ENCODE assay signal across 9 mouse cellular contexts in the genomic region with DNA sequence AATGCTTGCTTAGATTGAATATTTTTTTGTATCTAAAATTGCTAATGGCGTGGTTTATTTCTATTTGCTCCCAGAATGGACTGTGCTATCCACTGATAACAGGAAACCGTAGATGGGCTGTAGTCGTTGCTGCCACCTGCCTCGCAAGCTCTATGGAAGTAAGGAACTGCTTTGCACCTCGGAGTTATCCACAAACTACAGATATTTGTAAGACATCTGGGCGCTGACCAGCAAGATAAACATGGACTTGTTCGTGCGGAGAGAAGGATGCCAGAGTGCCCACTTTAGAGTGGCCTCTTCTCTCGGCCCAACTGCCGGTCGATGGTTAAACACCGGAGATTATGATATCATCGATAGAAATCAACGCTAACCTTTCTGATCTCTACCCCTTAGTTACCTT. TPM values are rescaled to one million over a fixed set of nuclear protein-coding genes. Genes with fewer than 3 reads are reported as not detected.
A peak's percentile ranks its signal among the peaks of the same experiment; 100 is the strongest.
DNase-seq lines count a peak whose midpoint lies in the region; ATAC-seq and TF ChIP-seq lines count a peak whose summit lies in the region.
"Had no signal": no experiment of that assay in that cellular context is flagged by ENCODE, and none has a peak within 500 bp of the region (broad histone marks: within the 10 kb centered on the region; RNA-seq: fewer than 3 reads in every experiment).

No protein-coding gene starts in this region.

- no peaks in the 10 kb centered on the region for H3K36me3 ChIP-seq in heart, embryonic 11.5 days (ENCODE audit: control insufficient read depth, insufficient read depth, low read length)
- no peaks in the 10 kb centered on the region for H3K36me3 ChIP-seq in ES-E14 (ENCODE audit: control insufficient read depth, insufficient read depth, low read length, poor library complexity, severe bottlenecking)
- H3K36me3 ChIP-seq in heart, embryonic 16.5 days (ENCODE audit: control insufficient read depth, insufficient read depth), result no peaks in the 10 kb centered on the region
- H3K36me3 ChIP-seq in liver, embryonic 16.5 days (ENCODE audit: control insufficient read depth, insufficient read depth), result no peaks in the 10 kb centered on the region

- no peak overlapping the region for H3K9ac ChIP-seq in heart, embryonic 11.5 days (ENCODE audit: low read depth, low read length)
- no peak overlapping the region for H3K9ac ChIP-seq in ES-E14 (ENCODE audit: insufficient read depth, low read depth, low read length, poor library complexity, severe bottlenecking)
- H3K9ac ChIP-seq in heart, embryonic 16.5 days (ENCODE audit: low read length), result no peak overlapping the region
- H3K9ac ChIP-seq in liver, embryonic 16.5 days (ENCODE audit: low read depth, low read length), result no peak overlapping the region

- in situ Hi-C loops in ES-E14 (cut with MboI; ENCODE audit: low sequenced_read_pairs in 2 of 2, unreplicated experiment in 2 of 2), result loop anchor here in 1 of 2 experiments (5.0 to 10.0 kb wide), 2 partner anchors 64 to 933 kb away; a partner anchor contains a TSS

- DNase-seq in heart, postnatal 4 days, result no peak
- no peak for DNase-seq in ES-E14 (ENCODE audit: low read depth, low spot score)
- no peak for DNase-seq in adrenal gland, adult 2 months
- no peak for DNase-seq in T-cell, adult 2 months (ENCODE audit: low spot score)
- no peak for DNase-seq in left cerebral cortex, postnatal 10 days (ENCODE audit: extremely low spot score in 1 of 2, low spot score in 2 of 2)

- peaks cover 10% of the 10 kb centered on the region for H3K4me1 ChIP-seq in heart, embryonic 11.5 days (ENCODE audit: control insufficient read depth, insufficient read depth, low read length)
- no peaks in the 10 kb centered on the region; a peak in 1 of 4 replicates for H3K4me1 ChIP-seq in ES-E14 (ENCODE audit: control insufficient read depth in 2 of 2, insufficient read depth in 2 of 2, low read length in 2 of 2, poor library complexity in 1 of 2)
- H3K4me1 ChIP-seq in heart, embryonic 16.5 days (ENCODE audit: control insufficient read depth, insufficient read depth, low read length), result peaks cover 19% of the 10 kb centered on the region
- H3K4me1 ChIP-seq in liver, embryonic 16.5 days (ENCODE audit: control insufficient read depth, low read depth, low read length), result no peaks in the 10 kb centered on the region

- intact Hi-C loops in left cerebral cortex, postnatal 10 days (cut with DNase I), result loop anchor here (5.0 to 10.0 kb wide), 3 partner anchors 64 to 774 kb away; no protein-coding TSS in a partner anchor

- no peak overlapping the region for H3K27ac ChIP-seq in heart, embryonic 11.5 days (ENCODE audit: low read depth, low read length)
- H3K27ac ChIP-seq in ES-E14 (ENCODE audit: insufficient read depth, low read depth, low read length, poor library complexity, severe bottlenecking), result no peak overlapping the region
- no peak overlapping the region for H3K27ac ChIP-seq in heart, embryonic 16.5 days (ENCODE audit: low read length)
- no peak overlapping the region for H3K27ac ChIP-seq in liver, embryonic 16.5 days (ENCODE audit: low read length)

- peak overlapping the region; percentile 91 for H3K4me2 ChIP-seq in heart, embryonic 11.5 days
- H3K4me2 ChIP-seq in heart, embryonic 16.5 days (ENCODE audit: low read depth, low read length), result peak overlapping the region; percentile 73
- H3K4me2 ChIP-seq in liver, embryonic 16.5 days (ENCODE audit: low read depth, low read length), result peak overlapping the region; percentile 58

- no peak for ATAC-seq in heart, embryonic 11.5 days (replicated peaks; ENCODE audit: insufficient number of reproducible peaks, low FRiP score, low TSS enrichment)
- ATAC-seq in heart, embryonic 16.5 days (replicated peaks; ENCODE audit: extremely low read depth, insufficient read depth, low FRiP score), result no peak
- no peak for ATAC-seq in liver, embryonic 16.5 days (ENCODE audit: low read depth)

- H3K27me3 ChIP-seq in heart, embryonic 11.5 days (ENCODE audit: control insufficient read depth, insufficient read depth, low read length), result peaks cover 98% of the 10 kb centered on the region
- peaks cover 93% of the 10 kb centered on the region for H3K27me3 ChIP-seq in heart, embryonic 16.5 days (ENCODE audit: control insufficient read depth, insufficient read depth, low read length)
- H3K27me3 ChIP-seq in liver, embryonic 16.5 days (ENCODE audit: control insufficient read depth, insufficient read depth, low read depth, low read length), result peaks cover 79% of the 10 kb centered on the region
- H3K27me3 ChIP-seq: CH12.LX had no signal

- H3K4me3 ChIP-seq in heart, embryonic 11.5 days (ENCODE audit: low read depth, low read length), result peak overlapping the region; percentile 56
- H3K4me3 ChIP-seq in ES-E14 (ENCODE audit: insufficient read depth in 1 of 2, low read depth in 1 of 2, low read length in 2 of 2, poor library complexity in 1 of 2, severe bottlenecking in 1 of 2), result peak overlapping the region; percentile 52 to 60; a peak in 3 of 4 replicates
- H3K4me3 ChIP-seq in heart, embryonic 16.5 days (ENCODE audit: low read length), result peak overlapping the region; percentile 53
- H3K4me3 ChIP-seq in liver, embryonic 16.5 days (ENCODE audit: low read depth, low read length), result peak overlapping the region; percentile 52

- 1% methylated on average over 14 of the region's 14 CpGs for WGBS in heart, embryonic 11.5 days (ENCODE audit: insufficient replicate concordance)
- WGBS in heart, embryonic 16.5 days, result 1% methylated on average over 14 of the region's 14 CpGs
- WGBS in liver, embryonic 16.5 days (ENCODE audit: insufficient replicate concordance), result under 1% methylated on average over 14 of the region's 14 CpGs

- H3K9me3 ChIP-seq in heart, embryonic 11.5 days (replicated peaks; ENCODE audit: control insufficient read depth, low read length), result no peaks in the 10 kb centered on the region
- no peaks in the 10 kb centered on the region for H3K9me3 ChIP-seq in ES-E14 (ENCODE audit: control insufficient read depth, insufficient read depth, low read depth, low read length)
- H3K9me3 ChIP-seq in heart, embryonic 16.5 days (replicated peaks; ENCODE audit: control insufficient read depth, low read length), result no peaks in the 10 kb centered on the region
- H3K9me3 ChIP-seq in liver, embryonic 16.5 days (replicated peaks; ENCODE audit: control insufficient read depth, low read length), result no peaks in the 10 kb centered on the region

TF ChIP-seq in ES-E14, 5 proteins besides CTCF, POLR2A, EP300 and RAD21:
- TF ChIP-seq ZC3H11A (IDR thresholded peaks at IDR 0.05; ENCODE audit: borderline replicate concordance, low read depth, low read length) (no peak), MAFK (IDR thresholded peaks at IDR 0.05; ENCODE audit: insufficient read depth, low read depth, low read length) (no peak), HCFC1 (IDR thresholded peaks at IDR 0.05; ENCODE audit: borderline replicate concordance, insufficient read depth, low read length) (no peak), ZNF384 (IDR thresholded peaks at IDR 0.05; ENCODE audit: low read depth, low read length) (no peak), CHD2 (IDR thresholded peaks at IDR 0.05; ENCODE audit: low read depth, low read length) (no peak)

RNA-seq across cellular contexts. Expression of a gene that starts 0.5 kb away (rescaled TPM):
- polyA plus RNA-seq in heart, embryonic 11.5 days (2014; fragmentation: Nextera tagmentation; extraction: Ambion mirVana), result 0.72 and 0.79 TPM in 2 replicates
- total RNA-seq in heart, postnatal 4 days (2021), result not detected
- total RNA-seq in ES-E14 (2012; rRNA removed), result 0.16 and 0.31 TPM in 2 replicates
- polyA plus RNA-seq in heart, embryonic 16.5 days (2015; fragmentation: Nextera tagmentation; extraction: Ambion mirVana), result 2.5 and 4.8 TPM in 2 replicates
- polyA plus RNA-seq in liver, embryonic 16.5 days (2015; fragmentation: Nextera tagmentation; extraction: Ambion mirVana), result 0.25 and 0.29 TPM in 2 replicates
- total RNA-seq in adrenal gland, adult 2 months (2021), result 10 to 100 TPM in 1 of 2 experiments, 1 to 10 TPM in 1; 2.5 to 11.1 TPM
- 4.3 and 8.2 TPM in 2 replicates for polyA plus RNA-seq in adrenal gland, adult 2 months (2012; rRNA removed)
- 1 to 10 TPM; 1.9 to 3.5 TPM for total RNA-seq in left cerebral cortex, postnatal 10 days (2021)
- total RNA-seq: CH12.LX had no signal
